Comparison of ENCODE assay signal across 26 mouse cellular contexts in genomic region chr7:91720318-91720717, GRCm38 (mm10).
DNase-seq lines count a peak whose midpoint lies in the region; ATAC-seq and TF ChIP-seq lines count a peak whose summit lies in the region.
"Had no signal": no experiment of that assay in that cellular context is flagged by ENCODE, and none has a peak within 500 bp of the region (broad histone marks: within the 10 kb centered on the region; RNA-seq: fewer than 3 reads in every experiment).

No protein-coding gene starts in this region.

- ATAC-seq in midbrain, postnatal 0 days (ENCODE audit: low FRiP score), result no peak
- ATAC-seq in midbrain, embryonic 15.5 days (replicated peaks), result no peak
- no peak for ATAC-seq in forebrain, embryonic 16.5 days
- ATAC-seq: activated CD4-positive, CD25-positive, alpha-beta regulatory T cell, adult 4 months; forebrain, embryonic 14.5 days; intestine, postnatal 0 days had no signal

- TF ChIP-seq CTCF in layer of hippocampus, adult 2 months (conservative IDR thresholded peaks at IDR 0.05), result no peak
- no peak for TF ChIP-seq CTCF in midbrain, postnatal 0 days (IDR thresholded peaks at IDR 0.05)

- H3K27me3 ChIP-seq in midbrain, postnatal 0 days (ENCODE audit: insufficient read depth, low read length), result no peaks in the 10 kb centered on the region
- H3K27me3 ChIP-seq in midbrain, embryonic 15.5 days (replicated peaks), result no peaks in the 10 kb centered on the region
- H3K27me3 ChIP-seq in forebrain, embryonic 16.5 days (replicated peaks; ENCODE audit: control insufficient read depth, insufficient read depth, low read length), result no peaks in the 10 kb centered on the region
- H3K27me3 ChIP-seq: CH12.LX; embryonic facial prominence, embryonic 12.5 days; embryonic facial prominence, embryonic 15.5 days; hindbrain, embryonic 12.5 days; hindbrain, embryonic 15.5 days had no signal

- no peak overlapping the region for H3K4me3 ChIP-seq in layer of hippocampus, adult 2 months
- H3K4me3 ChIP-seq in midbrain, postnatal 0 days (ENCODE audit: low read depth, low read length), result no peak overlapping the region
- H3K4me3 ChIP-seq in midbrain, embryonic 15.5 days, result no peak overlapping the region
- no peak overlapping the region for H3K4me3 ChIP-seq in forebrain, embryonic 16.5 days (replicated peaks; ENCODE audit: low read length)
- H3K4me3 ChIP-seq: embryonic facial prominence, embryonic 12.5 days; embryonic facial prominence, embryonic 15.5 days; gastrocnemius, adult 2 months; hindbrain, embryonic 12.5 days; hindbrain, embryonic 15.5 days had no signal

- no peak overlapping the region for H3K4me2 ChIP-seq in midbrain, postnatal 0 days (ENCODE audit: low read depth, low read length, poor library complexity, severe bottlenecking)
- no peak overlapping the region for H3K4me2 ChIP-seq in midbrain, embryonic 15.5 days
- H3K4me2 ChIP-seq in forebrain, embryonic 16.5 days (ENCODE audit: low read length), result no peak overlapping the region
- H3K4me2 ChIP-seq: embryonic facial prominence, embryonic 12.5 days; embryonic facial prominence, embryonic 15.5 days; heart, embryonic 11.5 days; hindbrain, embryonic 12.5 days; hindbrain, embryonic 15.5 days had no signal

- DNase-seq in adrenal gland, adult 2 months, result peak; percentile 30
- no peak for DNase-seq in adrenal gland, postnatal 10 days
- no peak for DNase-seq in layer of hippocampus, adult 2 months (ENCODE audit: low spot score in 2 of 2)
- no peak for DNase-seq in layer of hippocampus, adult 11-12 months (ENCODE audit: low spot score)
- no peak for DNase-seq in midbrain, postnatal 0 days (ENCODE audit: low spot score)
- peak; percentile 42 for DNase-seq in telencephalon, adult 2 months (ENCODE audit: low read depth, low spot score)
- DNase-seq: adrenal gland, adult 8-10 months; B cell, adult 2 months; cerebellum, adult 18-20 months; cerebellum, adult 9-10 months; cerebellum, postnatal 14 days; gastrocnemius, adult 2 months; gastrocnemius, postnatal 14 days; heart, adult 11 months had no signal

- H3K9me3 ChIP-seq in midbrain, postnatal 0 days (ENCODE audit: low read length), result no peaks in the 10 kb centered on the region
- H3K9me3 ChIP-seq in midbrain, embryonic 15.5 days, result no peaks in the 10 kb centered on the region
- H3K9me3 ChIP-seq in forebrain, embryonic 16.5 days (ENCODE audit: control insufficient read depth, low read length), result no peaks in the 10 kb centered on the region
- H3K9me3 ChIP-seq: embryonic facial prominence, embryonic 12.5 days; embryonic facial prominence, embryonic 15.5 days; G1E; hindbrain, embryonic 12.5 days; hindbrain, embryonic 15.5 days had no signal

- no peaks in the 10 kb centered on the region for H3K36me3 ChIP-seq in midbrain, postnatal 0 days (ENCODE audit: insufficient read depth, low read length)
- H3K36me3 ChIP-seq in midbrain, embryonic 15.5 days (replicated peaks), result no peaks in the 10 kb centered on the region
- H3K36me3 ChIP-seq in forebrain, embryonic 16.5 days (ENCODE audit: control insufficient read depth, insufficient read depth), result no peaks in the 10 kb centered on the region
- H3K36me3 ChIP-seq: embryonic facial prominence, embryonic 12.5 days; embryonic facial prominence, embryonic 15.5 days; G1E; hindbrain, embryonic 12.5 days; hindbrain, embryonic 15.5 days had no signal

- peak overlapping the region; percentile 85 for H3K27ac ChIP-seq in layer of hippocampus, adult 2 months
- H3K27ac ChIP-seq in midbrain, postnatal 0 days (ENCODE audit: low read depth, low read length), result peak overlapping the region; percentile 34; the same call in 1 of the 2 replicates
- H3K27ac ChIP-seq in midbrain, embryonic 15.5 days, result no peak overlapping the region
- no peak overlapping the region for H3K27ac ChIP-seq in forebrain, embryonic 16.5 days (ENCODE audit: low read length)
- H3K27ac ChIP-seq: embryonic facial prominence, embryonic 12.5 days; embryonic facial prominence, embryonic 15.5 days; gastrocnemius, adult 2 months; hindbrain, embryonic 12.5 days; hindbrain, embryonic 15.5 days had no signal

- no peaks in the 10 kb centered on the region for H3K4me1 ChIP-seq in midbrain, postnatal 0 days (ENCODE audit: insufficient read depth, low read length)
- H3K4me1 ChIP-seq in midbrain, embryonic 15.5 days, result no peaks in the 10 kb centered on the region
- no peaks in the 10 kb centered on the region for H3K4me1 ChIP-seq in forebrain, embryonic 16.5 days (replicated peaks; ENCODE audit: control insufficient read depth, insufficient read depth, low read length)
- H3K4me1 ChIP-seq: embryonic facial prominence, embryonic 12.5 days; embryonic facial prominence, embryonic 15.5 days; hindbrain, embryonic 12.5 days; hindbrain, embryonic 15.5 days had no signal

- H3K9ac ChIP-seq in midbrain, postnatal 0 days (replicated peaks; ENCODE audit: low read length, poor library complexity, severe bottlenecking), result no peak overlapping the region
- no peak overlapping the region for H3K9ac ChIP-seq in midbrain, embryonic 15.5 days
- H3K9ac ChIP-seq in forebrain, embryonic 16.5 days (replicated peaks; ENCODE audit: low read depth, low read length), result no peak overlapping the region
- H3K9ac ChIP-seq: embryonic facial prominence, embryonic 12.5 days; embryonic facial prominence, embryonic 15.5 days; hindbrain, embryonic 12.5 days; hindbrain, embryonic 15.5 days had no signal

Comparison
In these comparisons a context has a peak if more than half of its experiments do, and no peak if none do; other contexts are left out.
1. DNase-seq: peak in adrenal gland, adult 2 months (single experiment) and telencephalon, adult 2 months (single experiment); none in adrenal gland, postnatal 10 days (single experiment), layer of hippocampus, adult 2 months (0 of 2), layer of hippocampus, adult 11-12 months (single experiment) and midbrain, postnatal 0 days (single experiment).
2. H3K27ac ChIP-seq: peak in layer of hippocampus, adult 2 months (single experiment) and midbrain, postnatal 0 days (single experiment); none in midbrain, embryonic 15.5 days (single experiment) and forebrain, embryonic 16.5 days (single experiment).